8 mouse cellular contexts compared by ENCODE assay signal in the genomic region with DNA sequence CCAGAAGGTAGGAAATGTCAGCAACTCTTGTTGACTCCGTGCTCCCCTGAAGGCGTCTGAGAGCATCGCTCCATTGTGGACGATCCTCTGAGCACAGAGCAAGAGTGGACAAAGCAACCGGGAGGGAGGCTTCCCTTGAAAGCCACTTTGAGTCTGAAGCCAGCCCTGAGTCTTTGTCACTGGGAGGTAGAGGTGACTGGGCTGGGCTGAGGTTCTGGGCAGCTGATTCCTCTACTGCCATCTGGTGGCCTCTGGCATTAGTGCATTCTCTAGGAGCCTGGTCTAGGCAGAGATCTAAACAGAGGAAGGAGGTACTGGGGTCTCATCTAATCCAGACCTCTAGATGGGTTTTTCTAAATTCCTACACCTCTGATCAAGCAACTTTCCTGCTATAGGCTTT. TPM values are rescaled to one million over a fixed set of nuclear protein-coding genes. Genes with fewer than 3 reads are reported as not detected.
DNase-seq lines count a peak whose midpoint lies in the region; ATAC-seq and TF ChIP-seq lines count a peak whose summit lies in the region.

No protein-coding gene starts in this region.

- no peaks in the 10 kb centered on the region for H3K9me3 ChIP-seq in hindbrain, postnatal 0 days (ENCODE audit: low read length)

- H3K27ac ChIP-seq in hindbrain, postnatal 0 days = no peak overlapping the region

- no peak overlapping the region for H3K9ac ChIP-seq in hindbrain, postnatal 0 days (replicated peaks; ENCODE audit: low read length)

- no peaks in the 10 kb centered on the region for H3K36me3 ChIP-seq in hindbrain, postnatal 0 days (ENCODE audit: insufficient read depth, low read length)

- H3K27me3 ChIP-seq in hindbrain, postnatal 0 days (ENCODE audit: insufficient read depth, low read length) = no peaks in the 10 kb centered on the region

- 5% methylated on average over 5 of the region's 5 CpGs for WGBS in hindbrain, postnatal 0 days

- peaks cover 6% of the 10 kb centered on the region; the same call in 1 of the 2 replicates for H3K4me1 ChIP-seq in hindbrain, postnatal 0 days (ENCODE audit: insufficient read depth, low read length)

- ATAC-seq in hindbrain, postnatal 0 days = peak; percentile 64; the same call in 1 of the 2 replicates
- peak; percentile 91 for ATAC-seq in megakaryocyte progenitor cell, adult 5-6 weeks (replicated peaks; ENCODE audit: poor library complexity)

- no peak overlapping the region for H3K4me2 ChIP-seq in hindbrain, postnatal 0 days (ENCODE audit: low read depth, low read length)

- no peak overlapping the region for H3K4me3 ChIP-seq in hindbrain, postnatal 0 days (ENCODE audit: low read length)

- peak; percentile 87 for DNase-seq in adipocyte (ENCODE audit: low spot score)
- DNase-seq in cerebellum, adult 9-11 months = peak; percentile 85
- DNase-seq in frontal cortex, postnatal 36 days (ENCODE audit: low spot score in 2 of 2) = peak; percentile 78 to 87
- peak; percentile 91 for DNase-seq in hindbrain, postnatal 0 days (ENCODE audit: low spot score)
- DNase-seq in left cerebral cortex, adult 11 months (ENCODE audit: low spot score) = peak; percentile 67
- peak; percentile 85 to 89 for DNase-seq in right cerebral cortex, postnatal 10 days (ENCODE audit: low spot score in 2 of 2)
- peak; percentile 60 for DNase-seq in yolk sac, embryonic 10.5 days (ENCODE audit: low spot score)

- TF ChIP-seq CTCF in hindbrain, postnatal 0 days (IDR thresholded peaks at IDR 0.05; ENCODE audit: low read depth) = peak; percentile 93

RNA-seq across cellular contexts. Expression of gene Ephb2, which starts 5.3 kb away (rescaled TPM):
- total RNA-seq in hindbrain, postnatal 0 days (2014; rRNA removed) = 136 and 150 TPM in 2 replicates
- 12.6 and 13.0 TPM in 2 replicates for polyA plus RNA-seq in hindbrain, postnatal 0 days (2015; fragmentation: Nextera tagmentation; extraction: Ambion mirVana)
- total RNA-seq in megakaryocyte progenitor cell, adult 5-6 weeks (2015) = 0.44 and 1.2 TPM in 2 replicates
- 1.0 and 3.0 TPM in 2 replicates for total RNA-seq in megakaryocyte progenitor cell, adult 5-6 weeks (2017)

RNA-seq across cellular contexts. Expression of gene C1qb, which starts 44.9 kb away (rescaled TPM):
- 65.5 and 72.0 TPM in 2 replicates for total RNA-seq in hindbrain, postnatal 0 days (2014; rRNA removed)
- 75.8 and 79.7 TPM in 2 replicates for polyA plus RNA-seq in hindbrain, postnatal 0 days (2015; fragmentation: Nextera tagmentation; extraction: Ambion mirVana)
- total RNA-seq in megakaryocyte progenitor cell, adult 5-6 weeks (2015) = 0.79 TPM in 1 of 2 replicates, not detected in the other
- total RNA-seq in megakaryocyte progenitor cell, adult 5-6 weeks (2017) = 0.08 TPM in 1 of 2 replicates, not detected in the other

RNA-seq across cellular contexts. Expression of gene C1qc, which starts 51.8 kb away (rescaled TPM):
- total RNA-seq in hindbrain, postnatal 0 days (2014; rRNA removed) = 71.8 and 90.1 TPM in 2 replicates
- 47.1 and 48.3 TPM in 2 replicates for polyA plus RNA-seq in hindbrain, postnatal 0 days (2015; fragmentation: Nextera tagmentation; extraction: Ambion mirVana)
- 0.37 and 0.54 TPM in 2 replicates for total RNA-seq in megakaryocyte progenitor cell, adult 5-6 weeks (2015)
- 2.2 TPM in 1 of 2 replicates, not detected in the other for total RNA-seq in megakaryocyte progenitor cell, adult 5-6 weeks (2017)

RNA-seq across cellular contexts. Expression of gene C1qa, which starts 57.5 kb away (rescaled TPM):
- total RNA-seq in hindbrain, postnatal 0 days (2014; rRNA removed) = 49.6 and 55.4 TPM in 2 replicates
- polyA plus RNA-seq in hindbrain, postnatal 0 days (2015; fragmentation: Nextera tagmentation; extraction: Ambion mirVana) = 48.4 and 49.9 TPM in 2 replicates
- total RNA-seq in megakaryocyte progenitor cell, adult 5-6 weeks (2015) = 0.22 and 0.57 TPM in 2 replicates
- total RNA-seq in megakaryocyte progenitor cell, adult 5-6 weeks (2017) = 1.2 TPM in 1 of 2 replicates, not detected in the other

Comparison
In these comparisons a context has a peak if more than half of its experiments do, and no peak if none do; other contexts are left out.
1. RNA of gene Ephb2, which starts 5.3 kb away (total RNA-seq): 136 to 150 TPM in hindbrain, postnatal 0 days; 0.44 to 3.0 TPM in megakaryocyte progenitor cell, adult 5-6 weeks; every median in the first group is over 10 times any median in the second.
2. RNA of gene C1qb, which starts 44.9 kb away (total RNA-seq): 65.5 to 72.0 TPM in hindbrain, postnatal 0 days; 0.08 to 0.79 TPM in megakaryocyte progenitor cell, adult 5-6 weeks; every median in the first group is over 10 times any median in the second.
3. RNA of gene C1qc, which starts 51.8 kb away (total RNA-seq): 71.8 to 90.1 TPM in hindbrain, postnatal 0 days; 0.37 to 2.2 TPM in megakaryocyte progenitor cell, adult 5-6 weeks; every median in the first group is over 10 times any median in the second.
4. Peak in every context shown above with its lines, with median percentiles within 50 percentile points of each other: DNase-seq.